Mouse (Mus musculus) kidney, postnatal 14 days (tissue): ENCODE measurements around the gene Dynlt1f.
"Not testable (repeated sequence)": the region's sequence is repeated elsewhere in the genome, so short reads cannot be mapped to it uniquely, and the experiment has no call there.

Source experiments
- DNase-seq: peaks from one replicate; pipeline ENCODE4 v3.0.0; 2022; ENCODE audit warnings: mixed read lengths

Gene Dynlt1f

DNA sequence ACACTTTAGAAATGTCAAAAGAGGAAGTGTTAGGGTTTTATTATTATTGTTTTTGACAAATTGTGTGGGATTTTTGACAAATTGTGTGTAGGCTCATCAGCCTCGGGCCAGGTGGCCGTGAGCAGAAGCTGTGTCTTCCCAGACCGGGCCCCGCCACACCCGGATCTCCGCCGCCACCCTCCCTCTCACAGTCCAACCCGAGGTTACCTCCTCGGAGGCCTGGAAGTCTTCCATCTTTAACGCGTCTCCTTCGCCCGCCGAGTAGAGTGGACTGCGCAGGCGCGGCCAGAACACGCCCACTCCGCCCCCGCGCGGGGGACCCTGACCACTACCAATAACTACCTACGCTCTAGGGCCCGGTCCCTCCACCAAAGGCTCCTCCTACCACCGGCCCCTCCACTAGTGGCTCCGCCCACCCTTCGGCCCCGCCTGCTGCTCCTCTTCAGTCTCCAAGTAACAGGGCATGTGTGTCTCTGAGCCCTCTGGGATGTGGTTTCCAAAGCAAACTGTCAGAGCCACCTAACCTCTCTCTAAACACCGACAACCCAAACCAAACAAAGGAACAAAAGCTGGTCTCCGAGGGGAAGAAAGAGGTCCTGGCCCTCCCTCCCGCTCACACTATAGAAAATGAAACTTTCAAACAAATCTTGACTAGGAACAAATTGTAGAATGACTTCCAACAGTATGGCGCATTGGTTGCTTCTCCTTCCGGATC is at the start of gene Dynlt1f:
Dynlt1f (minus strand) TSS at position 334 of the 715 bp plus-strand sequence.
- DNase-seq: peak; percentile 78

DNA sequence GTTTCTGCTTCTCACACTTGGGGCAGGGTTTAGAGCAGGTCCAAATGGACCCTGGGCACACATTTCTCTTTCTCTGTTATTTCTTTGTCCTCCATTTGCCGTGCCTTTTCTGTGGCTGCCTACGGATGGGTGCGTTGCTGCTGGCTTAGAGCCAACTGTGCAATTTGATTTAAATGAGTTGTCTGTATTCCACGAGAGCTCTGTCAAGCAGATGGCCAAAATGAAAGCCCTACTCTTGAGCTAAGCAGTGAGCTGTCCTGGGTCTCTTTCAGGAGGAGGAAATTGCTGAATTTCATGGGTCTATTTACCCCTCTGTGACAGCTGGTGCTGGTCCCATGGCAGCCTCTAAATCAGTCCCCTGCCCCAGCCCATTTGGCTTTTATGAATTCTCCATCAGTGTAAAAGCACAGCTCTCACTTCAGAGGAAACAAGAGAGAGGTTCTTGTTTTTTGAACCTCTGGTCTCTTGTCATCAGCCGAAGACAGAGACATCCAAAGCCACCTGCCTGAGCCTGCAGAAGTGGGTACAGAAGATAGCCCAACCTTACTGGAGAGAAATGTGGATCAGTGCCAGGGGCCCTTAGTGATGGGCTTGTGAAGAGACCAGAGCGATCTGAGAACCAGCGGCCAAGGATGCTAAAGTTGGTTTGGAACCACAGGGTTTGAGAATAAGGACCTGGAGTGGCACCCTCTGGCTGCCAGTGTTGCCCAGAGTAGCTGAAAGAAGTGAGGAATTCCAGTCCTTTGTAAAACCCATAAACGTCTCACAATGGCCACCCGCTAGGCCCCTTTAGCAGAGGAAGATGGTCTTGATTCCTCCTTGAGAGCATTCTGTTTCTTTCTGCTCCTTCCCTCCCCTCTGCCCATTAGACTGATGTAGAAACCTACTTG is 47.9 kb upstream of the Dynlt1f start:
- DNase-seq: not testable (repeated sequence)

- DNase-seq: not testable (repeated sequence)
Measured at GRCm38 (mm10) chr17:6702625-6703221, 47.0 kb upstream of the Dynlt1f start.

DNA sequence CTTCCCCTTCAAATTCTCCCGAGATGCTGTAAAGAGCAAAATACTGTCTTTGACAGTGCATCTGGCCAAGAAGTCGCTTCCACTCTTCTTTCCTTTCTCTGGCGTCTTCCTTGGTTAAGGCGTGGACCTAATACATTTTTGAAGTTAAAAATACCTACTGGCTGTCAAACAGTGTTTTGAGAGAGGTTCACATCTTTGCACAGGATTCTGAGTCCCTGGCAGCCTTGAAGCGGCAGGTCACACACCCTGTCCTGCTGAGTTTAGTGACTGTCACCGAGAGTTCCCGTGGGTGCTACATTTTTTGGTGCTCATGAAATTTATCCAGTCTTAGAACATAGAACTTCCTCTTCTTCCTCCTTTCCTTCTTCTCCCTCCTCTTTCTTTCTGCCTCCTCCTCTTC is 44.4 kb upstream of the Dynlt1f start:
- not testable (repeated sequence) for DNase-seq

- DNase-seq: not testable (repeated sequence)
Measured at GRCm38 (mm10) chr17:6699502-6699901, 43.8 kb upstream of the Dynlt1f start.

- peak; percentile 70 for DNase-seq
Measured at GRCm38 (mm10) chr17:6697224-6697775, 41.6 kb upstream of the Dynlt1f start.

GRCm38 (mm10) chr17:6696521-6696920 is 40.8 kb upstream of the Dynlt1f start:
- DNase-seq: not testable (repeated sequence)

GRCm38 (mm10) chr17:6695712-6696111 is 40.0 kb upstream of the Dynlt1f start:
- DNase-seq: not testable (repeated sequence)

DNA sequence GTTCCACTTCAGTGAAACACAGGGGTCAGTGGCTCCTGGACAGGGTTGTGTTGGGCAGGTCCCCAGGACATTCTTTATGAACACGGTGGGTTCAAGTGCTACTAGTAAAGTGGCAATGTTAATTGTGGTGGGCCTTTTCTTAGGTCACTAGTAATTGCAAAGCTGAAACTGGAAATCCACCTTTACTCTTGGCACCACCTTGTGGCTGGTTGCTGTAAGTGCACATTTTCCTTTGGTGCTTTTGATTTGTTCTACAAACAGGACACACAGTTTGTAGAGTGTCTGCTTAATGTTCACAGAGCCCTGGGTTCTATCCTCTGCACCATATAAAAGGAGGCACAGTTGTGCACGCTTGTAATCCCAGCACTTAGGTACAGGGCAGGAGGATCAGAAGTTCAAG is 35.9 kb upstream of the Dynlt1f start:
- peak; percentile 87 for DNase-seq

- not testable (repeated sequence) for DNase-seq
Measured at GRCm38 (mm10) chr17:6689344-6689743, 33.6 kb upstream of the Dynlt1f start.

GRCm38 (mm10) chr17:6686299-6686971 is 30.7 kb upstream of the Dynlt1f start:
- DNase-seq: not testable (repeated sequence)

DNA sequence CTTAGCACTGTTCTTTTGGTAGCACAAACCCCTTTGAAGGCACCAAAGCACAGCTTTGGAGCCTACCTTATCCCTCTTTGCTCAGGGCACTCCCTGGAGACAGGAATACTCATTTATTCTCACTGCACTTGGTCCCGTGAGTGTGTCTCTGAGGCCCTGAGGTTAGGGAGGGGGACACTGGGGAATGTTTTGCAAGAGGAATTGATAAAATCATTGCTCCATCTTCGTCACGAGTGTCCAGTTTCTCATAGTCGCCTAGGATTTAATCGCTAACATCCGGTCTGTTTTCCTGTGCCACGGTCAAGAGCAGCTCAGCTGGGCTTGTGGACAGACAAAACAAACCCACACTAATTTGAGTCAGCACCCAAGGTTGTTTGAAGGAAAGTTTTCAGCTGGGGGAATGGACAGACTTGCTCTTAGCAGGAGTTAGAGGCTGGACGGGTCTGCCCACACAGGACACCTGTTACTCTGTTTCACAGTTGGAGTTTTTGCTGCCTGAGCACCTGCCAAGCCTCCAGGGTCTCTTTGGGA is 29.7 kb upstream of the Dynlt1f start:
- DNase-seq: not testable (repeated sequence)

- not testable (repeated sequence) for DNase-seq
Measured at GRCm38 (mm10) chr17:6684464-6685287, 29.0 kb upstream of the Dynlt1f start.

- DNase-seq: not testable (repeated sequence)
Measured at GRCm38 (mm10) chr17:6683702-6684101, 28.0 kb upstream of the Dynlt1f start.

DNA sequence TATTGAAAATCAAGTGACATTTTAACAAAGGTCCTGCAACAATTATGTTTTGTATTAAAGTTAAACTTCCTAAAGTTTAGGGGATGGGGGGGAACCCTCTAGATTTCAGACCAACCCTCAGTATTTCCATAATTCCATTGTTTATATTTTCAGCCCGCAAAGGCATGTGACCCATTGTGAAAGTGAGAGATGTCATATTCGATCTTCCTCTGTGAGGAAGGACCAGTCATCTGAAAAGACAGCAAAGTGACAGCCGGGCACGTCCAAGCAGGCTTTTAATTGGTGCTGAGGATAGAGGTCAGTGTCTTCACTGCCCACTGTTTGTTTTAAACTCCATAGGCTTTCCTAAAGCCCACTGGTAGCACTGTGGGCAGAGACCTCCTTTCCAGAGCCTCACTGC is 26.0 kb upstream of the Dynlt1f start:
- not testable (repeated sequence) for DNase-seq

DNA sequence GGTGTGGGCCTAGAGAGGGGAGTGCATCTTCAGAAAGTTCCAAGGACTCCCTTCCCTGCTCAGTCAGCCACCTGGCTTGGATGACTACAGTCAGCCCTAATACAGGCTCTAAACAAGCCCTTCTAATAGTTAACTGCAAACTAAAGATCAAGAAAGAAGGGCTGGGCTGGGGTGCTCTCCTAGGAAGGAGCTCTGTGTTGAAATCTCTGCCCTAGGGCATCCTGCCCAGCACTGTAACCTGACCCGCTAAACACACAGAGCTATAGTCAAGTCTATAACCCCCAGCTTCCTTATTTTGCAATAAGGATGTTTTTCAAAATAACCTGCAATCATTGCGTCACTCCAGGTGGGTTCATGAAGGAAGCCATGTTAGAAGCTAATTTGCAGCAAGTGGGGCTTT is 22.4 kb upstream of the Dynlt1f start:
- DNase-seq: not testable (repeated sequence)

- DNase-seq: not testable (repeated sequence)
Measured at GRCm38 (mm10) chr17:6674297-6674696, 18.6 kb upstream of the Dynlt1f start.

- not testable (repeated sequence) for DNase-seq
Measured at GRCm38 (mm10) chr17:6668522-6668921, 12.8 kb upstream of the Dynlt1f start.

GRCm38 (mm10) chr17:6665389-6665788 is 9.7 kb upstream of the Dynlt1f start:
- DNase-seq: not testable (repeated sequence)

DNA sequence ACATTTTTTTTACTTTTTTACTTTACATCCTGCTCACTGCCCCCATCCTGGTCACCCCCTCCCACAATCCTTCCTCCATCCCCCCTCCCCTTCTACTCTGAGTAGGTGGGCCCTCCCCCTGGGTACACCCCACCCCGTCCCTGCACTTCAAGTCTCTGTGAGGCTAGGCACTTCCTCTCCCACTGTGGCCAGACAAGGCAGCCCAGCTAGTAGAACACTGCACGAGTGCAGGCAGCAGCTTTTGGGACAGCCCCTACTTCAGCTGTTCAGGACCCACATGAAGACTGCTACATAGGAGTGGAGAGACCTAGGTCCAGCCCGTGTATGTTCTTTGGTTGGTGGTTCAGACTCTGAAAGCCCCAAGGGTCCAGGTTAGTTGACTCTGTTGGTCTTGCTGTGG is 7.1 kb upstream of the Dynlt1f start:
- DNase-seq: not testable (repeated sequence)
